Mouse (Mus musculus): ENCODE data around the gene Tenm4. TPM values are rescaled to one million over a fixed set of nuclear protein-coding genes. Genes with fewer than 3 reads are reported as not detected.

The Tenm4 gene
- total and polyA plus RNA-seq, 2 experiments = 0.09 to 0.11 TPM

- TF ChIP-seq CTCF (IDR thresholded peaks at IDR 0.05; ENCODE audit: low read depth, low read length) = no peak
- no peak for TF ChIP-seq POLR2A (IDR thresholded peaks at IDR 0.05; ENCODE audit: extremely low read depth, insufficient read depth, low read length)
- no peak for DNase-seq (ENCODE audit: extremely low read depth, low read depth, low spot score)
- 67% methylated on average over 11 of the region's 11 CpGs for WGBS
Measured at GRCm38 (mm10) chr7:96657857-96658580, 487.0 kb downstream of the Tenm4 start.

GRCm38 (mm10) chr7:96660907-96661306, 489.9 kb downstream of the Tenm4 start:
- DNase-seq (ENCODE audit: extremely low read depth, low read depth, low spot score) = no peak
- no peaks in the 10 kb centered on the region for H3K4me1 ChIP-seq (ENCODE audit: control insufficient read depth, insufficient read depth, low read length)
- no peak overlapping the region for H3K4me3 ChIP-seq (ENCODE audit: insufficient read depth, low read depth, low read length)
- H3K79me2 ChIP-seq (ENCODE audit: control insufficient read depth, insufficient read depth, low read length) = no peaks in the 10 kb centered on the region
- no peaks in the 10 kb centered on the region for H3K36me3 ChIP-seq (ENCODE audit: control insufficient read depth, insufficient read depth, low read length)
- H3K27me3 ChIP-seq (ENCODE audit: control insufficient read depth, insufficient read depth, low read length) = no peaks in the 10 kb centered on the region
- no peak for TF ChIP-seq CTCF (IDR thresholded peaks at IDR 0.05; ENCODE audit: low read depth, low read length)
- no peak for TF ChIP-seq POLR2A (IDR thresholded peaks at IDR 0.05; ENCODE audit: extremely low read depth, insufficient read depth, low read length)
- 65% methylated on average over 3 of the region's 3 CpGs for WGBS
- H3K27ac ChIP-seq (replicated peaks; ENCODE audit: insufficient read depth, low read depth, low read length) = no peak overlapping the region
- no peak overlapping the region for H3K9ac ChIP-seq (ENCODE audit: low read depth, low read length)

More at GRCm38 (mm10) chr7:96657857-96658580, 487.0 kb downstream of the Tenm4 start:
- no peaks in the 10 kb centered on the region for H3K4me1 ChIP-seq (ENCODE audit: control insufficient read depth, insufficient read depth, low read length)
- H3K27ac ChIP-seq (replicated peaks; ENCODE audit: insufficient read depth, low read depth, low read length) = no peak overlapping the region
- no peak overlapping the region for H3K9ac ChIP-seq (ENCODE audit: low read depth, low read length)
- H3K79me2 ChIP-seq (ENCODE audit: control insufficient read depth, insufficient read depth, low read length) = no peaks in the 10 kb centered on the region
- H3K4me3 ChIP-seq (ENCODE audit: insufficient read depth, low read depth, low read length) = no peak overlapping the region
- no peaks in the 10 kb centered on the region for H3K36me3 ChIP-seq (ENCODE audit: control insufficient read depth, insufficient read depth, low read length)
- no peaks in the 10 kb centered on the region for H3K27me3 ChIP-seq (ENCODE audit: control insufficient read depth, insufficient read depth, low read length)

- WGBS = 63% methylated on average over 12 of the region's 12 CpGs
- no peak for TF ChIP-seq POLR2A (IDR thresholded peaks at IDR 0.05; ENCODE audit: extremely low read depth, insufficient read depth, low read length)
- no peak for TF ChIP-seq CTCF (IDR thresholded peaks at IDR 0.05; ENCODE audit: low read depth, low read length)
- DNase-seq (ENCODE audit: extremely low read depth, low read depth, low spot score) = no peak
- Histone ChIP-seq H3K4me3 (ENCODE audit: insufficient read depth, low read depth, low read length) (no peak overlapping the region), H3K36me3 (ENCODE audit: control insufficient read depth, insufficient read depth, low read length) (no peaks in the 10 kb centered on the region), H3K4me1 (ENCODE audit: control insufficient read depth, insufficient read depth, low read length) (no peaks in the 10 kb centered on the region), H3K9ac (ENCODE audit: low read depth, low read length) (no peak overlapping the region), H3K27ac (replicated peaks; ENCODE audit: insufficient read depth, low read depth, low read length) (no peak overlapping the region), H3K79me2 (ENCODE audit: control insufficient read depth, insufficient read depth, low read length) (no peaks in the 10 kb centered on the region), H3K27me3 (ENCODE audit: control insufficient read depth, insufficient read depth, low read length) (no peaks in the 10 kb centered on the region)
Measured at GRCm38 (mm10) chr7:96661352-96662169, 490.5 kb downstream of the Tenm4 start.

GRCm38 (mm10) chr7:96663336-96663735, 492.3 kb downstream of the Tenm4 start:
- H3K36me3 ChIP-seq (ENCODE audit: control insufficient read depth, insufficient read depth, low read length) = no peaks in the 10 kb centered on the region

GRCm38 (mm10) chr7:96666366-96666896, 495.4 kb downstream of the Tenm4 start:
- Histone ChIP-seq H3K27me3 (ENCODE audit: control insufficient read depth, insufficient read depth, low read length) (no peaks in the 10 kb centered on the region), H3K79me2 (ENCODE audit: control insufficient read depth, insufficient read depth, low read length) (no peaks in the 10 kb centered on the region), H3K27ac (replicated peaks; ENCODE audit: insufficient read depth, low read depth, low read length) (no peak overlapping the region), H3K4me1 (ENCODE audit: control insufficient read depth, insufficient read depth, low read length) (no peaks in the 10 kb centered on the region), H3K36me3 (ENCODE audit: control insufficient read depth, insufficient read depth, low read length) (no peaks in the 10 kb centered on the region), H3K9ac (ENCODE audit: low read depth, low read length) (no peak overlapping the region), H3K4me3 (ENCODE audit: insufficient read depth, low read depth, low read length) (no peak overlapping the region)
- TF ChIP-seq POLR2A (IDR thresholded peaks at IDR 0.05; ENCODE audit: extremely low read depth, insufficient read depth, low read length) (no peak), CTCF (IDR thresholded peaks at IDR 0.05; ENCODE audit: low read depth, low read length) (no peak)
- WGBS = 79% methylated on average over 8 of the region's 8 CpGs
- no peak for DNase-seq (ENCODE audit: extremely low read depth, low read depth, low spot score)

More at GRCm38 (mm10) chr7:96663336-96663735, 492.3 kb downstream of the Tenm4 start:
- WGBS = 80% methylated on average over 7 of the region's 7 CpGs
- Histone ChIP-seq H3K79me2 (ENCODE audit: control insufficient read depth, insufficient read depth, low read length) (no peaks in the 10 kb centered on the region), H3K4me1 (ENCODE audit: control insufficient read depth, insufficient read depth, low read length) (no peaks in the 10 kb centered on the region), H3K27ac (replicated peaks; ENCODE audit: insufficient read depth, low read depth, low read length) (no peak overlapping the region), H3K4me3 (ENCODE audit: insufficient read depth, low read depth, low read length) (no peak overlapping the region), H3K9ac (ENCODE audit: low read depth, low read length) (no peak overlapping the region), H3K27me3 (ENCODE audit: control insufficient read depth, insufficient read depth, low read length) (no peaks in the 10 kb centered on the region)
- DNase-seq (ENCODE audit: extremely low read depth, low read depth, low spot score) = no peak
- TF ChIP-seq POLR2A (IDR thresholded peaks at IDR 0.05; ENCODE audit: extremely low read depth, insufficient read depth, low read length) = no peak
- TF ChIP-seq CTCF (IDR thresholded peaks at IDR 0.05; ENCODE audit: low read depth, low read length) = no peak

Data from liver, adult 2 months (tissue).